Mouse (Mus musculus) limb, embryonic 12.5 days (tissue): ENCODE results near the gene Hecw1. TPM values are rescaled to one million over a fixed set of nuclear protein-coding genes. Genes with fewer than 3 reads are reported as not detected.

Experiments
- polyA plus RNA-seq: library from polyadenylated mRNA; unstranded; fragments of >200 nt; fragmentation: Nextera tagmentation; extraction: Ambion mirVana; gene quantifications from 2 replicates; pipeline ENCODE4 v1.2.1, GENCODE M21; 2016

The Hecw1 gene
- polyA plus RNA-seq, 1 experiment from 2014 or later, result 0.65 TPM

Other genes starting within 250 kb of the Hecw1 start
- gene Mrpl32, start 89.9 kb upstream of the Hecw1 start, polyA plus RNA-seq, result 111 and 118 TPM in 2 replicates
- gene Psma2, start 90.0 kb upstream of the Hecw1 start, polyA plus RNA-seq, result 193 TPM in 2 replicates
- 33.2 and 34.2 TPM in 2 replicates for gene AW209491, start 106.9 kb upstream of the Hecw1 start, polyA plus RNA-seq